Comparison of ENCODE assay signal across 10 mouse cellular contexts in the genomic region with DNA sequence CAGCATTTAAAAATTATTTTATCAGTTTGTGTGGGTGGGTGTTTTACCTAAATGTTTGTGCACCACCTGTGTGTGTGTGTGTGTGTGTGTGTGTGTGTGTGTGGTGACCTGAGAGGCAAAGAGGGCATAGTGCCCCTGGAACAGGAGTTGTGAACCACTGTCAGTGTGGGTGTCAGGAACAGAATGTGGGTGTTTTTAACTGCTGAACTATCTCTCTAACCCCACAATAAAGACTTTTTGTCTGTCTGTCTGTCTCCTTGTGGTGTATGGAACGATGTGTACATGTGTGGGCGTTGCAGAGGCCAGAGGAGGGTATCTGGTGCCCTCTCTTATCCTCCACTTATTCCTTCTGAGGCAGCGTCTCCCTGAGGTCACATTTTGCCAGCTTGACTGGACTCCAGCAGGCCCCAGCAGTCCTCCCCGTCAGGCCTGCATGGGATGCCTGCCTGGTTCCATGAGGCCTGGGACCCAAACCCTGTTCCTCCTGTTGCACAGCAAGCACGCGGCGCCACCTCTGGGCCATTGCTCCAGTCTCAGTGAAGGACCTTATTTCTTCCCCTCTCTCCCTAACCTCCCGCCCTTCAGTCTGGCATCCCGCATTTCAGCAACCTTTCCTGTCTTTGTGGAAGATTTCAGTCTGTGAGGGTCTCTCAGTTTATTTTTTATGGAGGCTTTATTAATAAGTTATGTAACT. TPM values are rescaled to one million over a fixed set of nuclear protein-coding genes. Genes with fewer than 3 reads are reported as not detected.
DNase-seq lines count a peak whose midpoint lies in the region; ATAC-seq and TF ChIP-seq lines count a peak whose summit lies in the region.
"Had no signal": no experiment of that assay in that cellular context is flagged by ENCODE, and none has a peak within 500 bp of the region (broad histone marks: within the 10 kb centered on the region; RNA-seq: fewer than 3 reads in every experiment).

No protein-coding gene starts in this region.

- H3K79me2 ChIP-seq in heart, adult 2 months (replicated peaks; ENCODE audit: control insufficient read depth, insufficient read depth, low read length) = no peaks in the 10 kb centered on the region

- peak; percentile 28 for ATAC-seq in activated CD4-positive, CD25-positive, alpha-beta regulatory T cell, adult 4 months

- no peak overlapping the region for H3K4me3 ChIP-seq in heart, adult 2 months
- H3K4me3 ChIP-seq: neural tube, embryonic 12.5 days had no signal

- WGBS in heart, adult 2 months = 42% methylated on average over 9 of the region's 9 CpGs

- TF ChIP-seq POLR2A in heart, adult 2 months (IDR thresholded peaks at IDR 0.05; ENCODE audit: insufficient read depth, low read depth, low read length) = no peak

- TF ChIP-seq CTCF in heart, adult 2 months (IDR thresholded peaks at IDR 0.05) = peak; percentile 41

- no peak overlapping the region for H3K9ac ChIP-seq in heart, adult 2 months (ENCODE audit: low read depth, low read length)
- H3K9ac ChIP-seq: neural tube, embryonic 12.5 days had no signal

- H3K27me3 ChIP-seq in heart, adult 2 months (ENCODE audit: control insufficient read depth, insufficient read depth, low read length) = no peaks in the 10 kb centered on the region; the same call in 1 of the 2 replicates
- H3K27me3 ChIP-seq: neural tube, embryonic 12.5 days had no signal

- no peaks in the 10 kb centered on the region for H3K36me3 ChIP-seq in heart, adult 2 months (ENCODE audit: control insufficient read depth, insufficient read depth, low read length)
- H3K36me3 ChIP-seq: G1E; neural tube, embryonic 12.5 days had no signal

- no peak for DNase-seq in heart, adult 2 months
- no peak for DNase-seq in heart, adult 11 months
- DNase-seq in 3T3-L1 (ENCODE audit: low read depth, low spot score) = peak; percentile 26
- DNase-seq in lung, postnatal 10 days = peak; percentile 40
- no peak for DNase-seq in cerebellum, postnatal 14 days
- no peak for DNase-seq in left cerebral cortex, postnatal 25 days (ENCODE audit: low spot score in 2 of 2)
- DNase-seq in ovary, postnatal 14 days (ENCODE audit: low spot score) = no peak

- intact Hi-C loops in heart, adult 2 months (cut with DNase I) = no loop called here
- intact Hi-C loops in left cerebral cortex, postnatal 25 days (cut with DNase I) = no loop called here

- H3K27ac ChIP-seq in heart, adult 2 months = no peak overlapping the region
- H3K27ac ChIP-seq: neural tube, embryonic 12.5 days had no signal

- H3K4me1 ChIP-seq in heart, adult 2 months (ENCODE audit: control insufficient read depth, insufficient read depth, low read length) = no peaks in the 10 kb centered on the region
- H3K4me1 ChIP-seq: neural tube, embryonic 12.5 days had no signal

- no peak for TF ChIP-seq EP300 in heart, adult 2 months (IDR thresholded peaks at IDR 0.05; ENCODE audit: insufficient read depth, low read depth, low read length)

RNA-seq across cellular contexts. Expression of a gene that starts 11.5 kb away (rescaled TPM):
- total RNA-seq in heart, adult 2 months (2021) = 1 to 10 TPM; 1.6 to 2.2 TPM
- polyA plus RNA-seq in heart, adult 2 months (2012; rRNA removed) = 8.9 and 19.1 TPM in 2 replicates
- polyA plus RNA-seq in activated CD4-positive, CD25-positive, alpha-beta regulatory T cell, adult 4 months (2017; shearing (Covaris generic)) = 1 to 10 TPM; 1.9 to 3.7 TPM
- total RNA-seq in left cerebral cortex, postnatal 25 days (2021) = 1 to 10 TPM in 1 of 2 experiments, under 1 TPM in 1; 0.94 to 1.5 TPM

RNA-seq across cellular contexts. Expression of a gene that starts 21.2 kb away (rescaled TPM):
- total RNA-seq in heart, adult 2 months (2021) = 1 to 10 TPM; 2.1 to 2.3 TPM
- 2.3 and 7.6 TPM in 2 replicates for polyA plus RNA-seq in heart, adult 2 months (2012; rRNA removed)
- 10 to 100 TPM in 1 of 2 experiments, 1 to 10 TPM in 1; 4.8 to 19.7 TPM for polyA plus RNA-seq in activated CD4-positive, CD25-positive, alpha-beta regulatory T cell, adult 4 months (2017; shearing (Covaris generic))
- under 1 TPM; 0.46 to 0.92 TPM for total RNA-seq in left cerebral cortex, postnatal 25 days (2021)
- total RNA-seq: G1E had no signal
- polyA plus RNA-seq: G1E had no signal

RNA-seq across cellular contexts. Expression of a gene that starts 23.0 kb away (rescaled TPM):
- 1 to 10 TPM; 3.4 to 7.2 TPM for total RNA-seq in heart, adult 2 months (2021)
- polyA plus RNA-seq in heart, adult 2 months (2012; rRNA removed) = 10.9 and 11.7 TPM in 2 replicates
- 100 to 1,000 TPM; 134 to 207 TPM for polyA plus RNA-seq in activated CD4-positive, CD25-positive, alpha-beta regulatory T cell, adult 4 months (2017; shearing (Covaris generic))
- 1 to 10 TPM; 1.5 to 1.8 TPM for total RNA-seq in left cerebral cortex, postnatal 25 days (2021)

RNA-seq across cellular contexts. Expression of a gene that starts 23.2 kb away (rescaled TPM):
- 10 to 100 TPM in 1 of 2 experiments, 1 to 10 TPM in 1; 6.9 to 13.5 TPM for total RNA-seq in heart, adult 2 months (2021)
- polyA plus RNA-seq in heart, adult 2 months (2012; rRNA removed) = 16.0 and 20.5 TPM in 2 replicates
- 100 to 1,000 TPM; 320 to 348 TPM for polyA plus RNA-seq in activated CD4-positive, CD25-positive, alpha-beta regulatory T cell, adult 4 months (2017; shearing (Covaris generic))
- total RNA-seq in left cerebral cortex, postnatal 25 days (2021) = 1 to 10 TPM in 1 of 2 experiments, under 1 TPM in 1; 0.53 to 1.4 TPM

RNA-seq across cellular contexts. Expression of a gene that starts 33.2 kb away (rescaled TPM):
- 10 to 100 TPM; 12.3 to 18.9 TPM for total RNA-seq in heart, adult 2 months (2021)
- 33.5 and 44.2 TPM in 2 replicates for polyA plus RNA-seq in heart, adult 2 months (2012; rRNA removed)
- 1,000 to 10,000 TPM in 1 of 2 experiments, 100 to 1,000 TPM in 1; 892 to 1,228 TPM for polyA plus RNA-seq in activated CD4-positive, CD25-positive, alpha-beta regulatory T cell, adult 4 months (2017; shearing (Covaris generic))
- total RNA-seq in left cerebral cortex, postnatal 25 days (2021) = 1 to 10 TPM; 2.0 to 4.1 TPM

Comparison
In these comparisons a context has a peak if more than half of its experiments do, and no peak if none do; other contexts are left out.
1. DNase-seq: peak in 3T3-L1 (single experiment) and lung, postnatal 10 days (single experiment); none in heart, adult 2 months (0 of 2), heart, adult 11 months (single experiment), cerebellum, postnatal 14 days (0 of 2), left cerebral cortex, postnatal 25 days (0 of 2) and ovary, postnatal 14 days (single experiment).